Mouse (Mus musculus) large intestine, adult 2 months (tissue): ENCODE data around the gene Adamts3. TPM values are rescaled to one million over a fixed set of nuclear protein-coding genes. Genes with fewer than 3 reads are reported as not detected.
A peak's percentile ranks its signal among the peaks of the same experiment; 100 is the strongest.

Source experiments
- DNase-seq: peaks from one replicate; pipeline ENCODE4 v3.0.0-alpha.2; 2012; ENCODE audit warnings: low read depth, low spot score
- WGBS: fragments of 180-500 bp; shearing (Covaris S2); methylation state at CpG from one replicate; pipeline ENCODE4 v1.1.7; 2018; 5-methylcytosine and 5-hydroxymethylcytosine counted together
- polyA plus RNA-seq: library from polyadenylated mRNA; depleted of rRNA; stranded (reverse); fragments of >200 nt; gene quantifications from 2 replicates; pipeline ENCODE4 v1.2.3, GENCODE M21; 2012

Gene Adamts3
- polyA plus RNA-seq, 1 experiment: 0.21 TPM

DNA sequence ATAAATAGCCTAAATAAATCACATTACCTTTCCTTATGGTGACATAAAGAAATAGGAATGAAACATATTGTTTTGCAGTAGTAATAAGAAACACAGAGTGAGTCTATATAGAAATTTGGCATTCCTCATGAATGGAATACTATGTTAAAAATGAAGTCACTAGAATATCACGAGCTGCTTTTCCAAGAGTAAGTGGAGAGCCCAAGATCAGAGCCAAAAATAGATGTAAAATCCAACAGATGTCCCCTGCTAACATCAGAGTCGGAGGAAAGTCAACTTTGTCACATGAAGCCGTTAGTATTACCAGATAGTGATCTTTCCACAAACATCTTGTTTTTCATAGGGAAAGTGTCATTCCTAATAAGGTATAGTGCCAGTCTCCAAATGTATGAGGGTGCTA lies 155.0 kb downstream of the Adamts3 start:
- WGBS: 44% methylated on average over 3 of the region's 3 CpGs
- DNase-seq: no peak

DNA sequence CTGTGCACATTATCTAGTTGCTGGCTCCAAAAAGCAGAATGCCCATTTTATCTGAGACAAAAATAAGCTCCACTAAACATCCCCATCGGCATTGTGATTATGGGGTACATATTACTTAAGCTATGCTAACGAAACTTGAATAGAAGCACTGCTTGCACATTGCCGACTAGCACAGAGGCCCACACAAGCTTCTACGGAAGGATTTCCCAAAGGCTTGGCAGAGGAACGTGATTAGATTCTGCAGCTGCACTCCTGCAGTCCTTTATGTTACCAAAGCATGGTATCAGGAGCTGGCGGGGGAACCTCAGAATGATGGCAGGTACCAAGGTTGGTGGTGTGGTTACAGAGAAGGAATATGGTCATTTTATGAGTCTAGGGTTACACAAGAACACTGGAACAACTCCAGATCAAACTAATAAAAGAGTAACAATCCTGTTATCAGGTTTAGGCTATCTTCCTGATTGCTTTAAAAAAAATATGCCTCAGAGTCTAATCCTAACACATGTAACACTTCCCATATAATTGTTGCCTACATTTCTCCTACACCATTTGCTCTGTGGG lies 155.6 kb downstream of the Adamts3 start:
- DNase-seq: peak; percentile 82
- WGBS: 30% methylated on average over 6 of the region's 6 CpGs

DNA sequence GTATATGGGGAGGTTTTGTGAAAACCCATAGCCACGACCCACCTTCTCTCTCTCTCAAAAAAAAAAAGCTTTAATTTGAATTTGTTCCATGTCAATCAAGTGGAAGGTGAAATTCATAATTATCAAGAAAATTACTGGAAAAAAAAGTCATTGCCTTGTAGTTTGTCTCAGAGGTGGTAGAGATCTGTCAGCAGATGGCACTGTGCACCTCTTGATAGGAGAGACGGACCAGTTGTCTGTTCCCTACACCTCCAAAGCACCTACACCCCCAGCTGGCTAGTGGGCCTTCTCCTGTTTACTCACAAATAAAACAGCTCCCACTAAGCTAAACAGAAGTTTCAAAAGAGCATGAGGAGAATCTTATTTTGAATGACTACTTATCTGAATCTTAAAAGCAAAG lies 168.6 kb downstream of the Adamts3 start:
- 29% methylated on average over 2 of the region's 2 CpGs for whole genome bisulfite sequencing
- DNase-seq: no peak

DNA sequence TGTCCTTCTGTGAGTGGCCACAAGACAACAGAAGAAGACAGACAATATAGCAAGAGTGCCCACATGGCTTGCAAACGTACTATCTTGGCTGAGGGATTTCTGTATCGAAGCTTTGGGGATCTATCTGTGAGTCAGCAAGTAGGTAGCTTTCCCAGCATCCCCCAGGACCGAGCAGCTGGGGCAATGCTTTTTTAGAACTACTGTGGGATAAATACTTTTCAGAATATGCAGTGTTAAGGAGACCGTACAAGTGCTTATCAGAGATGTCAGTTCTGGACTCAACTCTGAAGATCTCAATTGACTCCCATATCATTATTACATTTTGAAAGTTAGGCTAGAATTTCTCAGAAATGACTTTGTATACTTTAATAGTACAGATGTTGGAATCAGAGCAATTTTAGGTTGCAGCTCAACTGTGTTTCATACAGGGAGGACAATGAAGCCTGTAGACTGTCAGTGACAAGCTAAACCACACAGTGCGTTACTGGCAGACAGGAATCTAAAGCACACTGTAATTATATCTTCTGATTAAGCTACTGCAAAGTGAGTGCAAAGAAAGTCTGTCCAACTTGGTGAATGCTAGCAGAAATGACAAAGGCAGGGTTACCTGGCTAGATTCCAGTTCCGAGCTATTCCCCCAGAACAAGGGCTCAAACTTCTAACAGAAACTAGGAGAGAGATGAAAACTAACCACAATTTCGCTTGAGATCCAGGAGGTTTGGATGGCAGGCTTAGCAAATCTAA lies 171.8 kb downstream of the Adamts3 start:
- 89% methylated on average over 7 of the region's 7 CpGs for WGBS

DNA sequence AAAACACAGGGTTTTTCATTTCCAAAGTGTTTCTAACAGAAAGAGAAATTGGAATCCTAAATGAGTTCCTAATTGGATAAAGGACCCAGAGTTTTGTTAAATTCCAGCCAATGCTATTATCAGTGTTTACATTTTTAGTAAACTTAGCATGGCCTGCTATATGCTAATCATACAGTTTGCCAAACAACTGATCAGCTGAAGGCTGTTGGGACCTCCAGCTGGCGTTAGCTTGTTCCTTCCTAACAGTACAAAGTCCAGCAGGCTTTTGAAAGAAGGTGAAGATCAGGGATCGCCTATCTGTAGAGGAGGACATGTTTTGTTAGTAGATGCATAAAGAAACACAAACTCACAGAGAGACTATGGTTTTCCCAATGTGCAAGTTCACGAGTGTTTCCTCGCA lies 173.7 kb downstream of the Adamts3 start:
- WGBS: 18% methylated on average over 4 of the region's 4 CpGs
- DNase-seq: no peak

More for the DNA sequence above, 171.8 kb downstream of the Adamts3 start:
- DNase-seq: no peak

DNA sequence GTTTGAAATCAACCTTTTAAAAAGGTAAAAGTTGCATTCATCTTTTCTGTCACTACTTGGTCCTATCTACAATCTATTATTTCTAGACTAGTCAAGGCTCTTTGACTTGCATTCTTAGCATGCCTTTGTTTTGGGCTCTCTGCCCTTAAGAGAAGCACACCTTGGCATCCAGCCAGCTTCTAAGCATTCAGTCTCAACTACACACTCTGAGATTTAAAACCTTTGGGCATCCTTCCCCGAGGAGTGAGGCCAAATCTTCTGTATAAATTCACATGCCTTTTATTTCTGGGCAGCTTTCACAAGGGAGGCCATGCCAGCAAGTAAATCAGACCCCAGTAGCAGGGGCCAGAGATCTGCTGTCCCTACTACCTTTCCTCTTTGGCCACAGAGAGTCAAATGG lies 178.9 kb downstream of the Adamts3 start:
- no peak for DNase-seq
- 19% methylated on average over 1 of the region's 1 CpGs for WGBS

DNA sequence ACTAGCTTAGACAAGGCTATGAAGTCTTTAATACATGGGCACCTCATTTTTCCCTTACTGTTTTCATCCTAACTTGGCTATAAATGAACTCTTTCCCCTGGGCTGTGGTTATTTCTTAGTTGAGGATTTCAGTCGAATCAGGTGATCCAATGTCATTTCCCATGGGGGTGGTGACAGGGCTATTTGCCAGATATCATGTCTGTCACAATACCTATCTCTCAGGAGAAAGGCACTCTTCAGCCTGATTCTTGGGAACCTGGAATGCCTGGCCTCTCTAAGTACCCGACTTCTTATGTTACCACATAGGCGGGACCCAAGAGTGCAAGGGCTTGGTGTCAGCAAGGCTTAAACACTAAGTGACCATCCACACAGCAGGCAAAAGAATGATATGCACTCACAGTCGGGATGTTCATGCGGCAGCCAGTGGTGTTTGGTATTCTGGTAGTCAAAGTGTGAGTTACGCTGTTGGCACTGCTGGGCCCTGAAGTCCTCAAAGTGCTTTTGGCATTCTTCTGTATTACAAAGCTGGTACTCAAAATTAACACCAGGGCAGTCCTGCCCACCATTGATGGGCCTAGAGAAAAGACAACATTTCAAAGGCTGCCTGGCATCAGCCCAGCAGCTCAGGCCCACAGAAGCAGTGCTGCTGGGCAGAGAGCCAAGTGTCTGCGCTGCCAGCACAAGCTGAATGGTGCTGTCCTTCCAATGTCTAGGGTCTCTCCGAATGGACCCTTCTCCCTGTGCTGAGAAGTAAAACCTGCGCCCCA lies 181.7 kb downstream of the Adamts3 start:
- 56% methylated on average over 9 of the region's 9 CpGs for WGBS
- DNase-seq: no peak

DNA sequence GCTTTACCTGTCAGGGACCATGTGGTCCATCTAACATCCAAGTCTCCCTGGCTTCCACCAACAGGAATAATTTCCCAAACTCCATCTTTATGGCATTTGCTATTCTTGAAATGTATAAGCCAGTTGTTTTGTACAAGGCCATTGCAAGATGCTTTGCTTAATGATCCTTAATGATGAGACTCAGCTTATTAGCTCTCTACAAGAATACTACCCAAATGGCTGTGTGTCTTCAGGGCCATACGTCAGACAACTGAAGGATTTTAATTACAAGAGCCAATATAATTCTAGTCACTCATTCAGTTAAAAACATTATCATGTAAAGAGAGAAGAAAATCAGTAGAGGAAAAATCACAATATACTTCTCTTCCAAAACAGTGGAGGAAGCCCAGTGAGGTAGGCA lies 195.3 kb downstream of the Adamts3 start:
- DNase-seq: no peak
- WGBS: 86% methylated on average over 1 of the region's 1 CpGs

GRCm38 (mm10) chr5:89679871-89680536 lies 203.1 kb downstream of the Adamts3 start:
- WGBS: 40% methylated on average over 5 of the region's 5 CpGs
- DNase-seq: peak; percentile 47

GRCm38 (mm10) chr5:89678148-89678547 lies 205.0 kb downstream of the Adamts3 start:
- no peak for DNase-seq
- WGBS: 82% methylated on average over 4 of the region's 4 CpGs

- DNase-seq: no peak
- 75% methylated on average over 9 of the region's 9 CpGs for WGBS
Observed at GRCm38 (mm10) chr5:89674066-89674848, 208.9 kb downstream of the Adamts3 start.

DNA sequence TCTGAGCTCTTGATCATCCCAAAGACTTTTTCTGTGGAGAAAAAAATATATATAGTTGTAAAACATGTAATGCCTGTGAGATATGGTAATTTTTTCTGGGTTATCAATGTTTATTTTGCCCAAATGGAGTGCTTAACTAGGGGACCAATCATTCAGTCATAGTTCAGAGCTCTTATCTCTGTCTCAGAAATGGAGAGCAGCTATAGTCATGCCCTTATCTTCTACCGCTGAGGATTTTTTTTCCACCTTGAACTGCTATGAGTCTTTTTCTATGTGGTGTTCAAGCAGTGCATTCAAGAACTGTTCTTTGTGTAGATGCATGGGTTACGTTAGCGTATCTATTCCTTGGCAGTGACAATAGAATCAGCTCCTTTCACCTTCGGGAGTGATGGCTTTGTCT lies 210.2 kb downstream of the Adamts3 start:
- WGBS: 69% methylated on average over 4 of the region's 4 CpGs
- no peak for DNase-seq

DNA sequence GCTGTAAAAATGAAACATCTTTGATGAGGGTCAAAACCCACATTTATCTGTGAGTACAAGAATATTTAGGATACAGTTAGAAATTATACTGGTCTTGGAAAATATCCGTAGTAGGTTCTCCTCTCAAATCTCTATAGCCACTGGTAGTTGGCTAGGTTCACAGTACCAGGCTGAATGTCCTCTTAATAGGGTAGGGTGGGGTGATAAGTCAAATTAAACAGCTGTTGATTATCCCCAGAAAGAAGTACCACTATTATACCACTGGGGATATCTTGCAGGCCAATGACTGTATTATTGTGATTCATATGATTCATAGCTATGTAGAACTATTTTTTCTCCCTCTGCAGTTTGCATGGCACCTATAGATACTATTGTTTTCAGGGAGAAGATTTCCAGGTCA lies 228.8 kb downstream of the Adamts3 start:
- no peak for DNase-seq
- 26% methylated on average over 1 of the region's 1 CpGs for WGBS

DNA sequence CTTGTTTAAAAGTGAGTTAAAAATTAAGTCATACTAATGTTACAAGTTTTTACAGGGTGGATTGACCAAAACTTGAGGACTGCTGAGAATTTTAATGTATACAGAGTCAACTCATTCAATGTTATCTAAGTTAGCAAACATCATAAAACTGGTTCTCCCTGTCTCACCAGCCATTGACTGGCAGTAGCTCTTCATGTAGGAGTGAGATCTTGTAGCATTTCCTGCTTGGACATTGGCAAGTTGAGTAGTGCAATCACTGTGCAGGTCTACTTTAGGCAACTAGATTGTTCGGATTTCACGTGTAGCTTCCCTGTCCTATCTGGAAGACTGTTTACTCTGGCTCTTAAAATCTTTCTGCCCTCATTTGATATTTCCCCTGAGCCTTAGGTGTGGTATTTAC lies 229.3 kb downstream of the Adamts3 start:
- DNase-seq: peak; percentile 38

GRCm38 (mm10) chr5:89646940-89647339 lies 236.2 kb downstream of the Adamts3 start:
- no peak for DNase-seq

More for the DNA sequence above, 229.3 kb downstream of the Adamts3 start:
- 23% methylated on average over 2 of the region's 2 CpGs for WGBS

GRCm38 (mm10) chr5:89635434-89635833 lies 247.7 kb downstream of the Adamts3 start:
- 84% methylated on average over 2 of the region's 2 CpGs for WGBS
- no peak for DNase-seq

GRCm38 (mm10) chr5:89631599-89631998 lies 251.5 kb downstream of the Adamts3 start:
- WGBS: 52% methylated on average over 1 of the region's 1 CpGs

More at GRCm38 (mm10) chr5:89631599-89631998, 251.5 kb downstream of the Adamts3 start:
- no peak for DNase-seq
